Mouse (Mus musculus): ENCODE data around the gene Supt7l. TPM values are rescaled to one million over a fixed set of nuclear protein-coding genes. Genes with fewer than 3 reads are reported as not detected.

The Supt7l gene
- polyA plus RNA-seq (2017; shearing (Covaris generic)), result 10 to 100 TPM; 27.0 to 33.5 TPM

DNA sequence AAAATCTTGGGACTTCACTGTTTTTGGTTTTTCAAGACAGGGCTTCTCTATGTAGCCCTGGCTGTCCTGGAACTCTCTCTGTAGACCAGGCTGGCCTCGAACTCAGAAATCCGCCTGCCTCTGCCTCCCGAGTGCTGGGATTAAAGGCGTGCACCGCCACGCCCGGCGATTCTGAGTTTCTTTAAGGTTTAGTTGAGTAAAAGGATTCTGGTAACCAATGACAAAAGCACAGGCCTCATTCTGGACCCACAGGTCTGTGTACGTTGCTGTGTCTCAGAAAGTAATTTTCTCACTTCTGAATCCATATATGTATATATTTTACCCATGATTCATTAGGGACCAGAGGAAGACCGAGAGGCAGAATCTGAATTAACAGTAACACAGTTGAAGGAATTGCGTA, at the start of gene Supt7l:
Gene Supt7l, minus strand, starts transcription at position 101 of the 400 bp plus-strand sequence.

DNA sequence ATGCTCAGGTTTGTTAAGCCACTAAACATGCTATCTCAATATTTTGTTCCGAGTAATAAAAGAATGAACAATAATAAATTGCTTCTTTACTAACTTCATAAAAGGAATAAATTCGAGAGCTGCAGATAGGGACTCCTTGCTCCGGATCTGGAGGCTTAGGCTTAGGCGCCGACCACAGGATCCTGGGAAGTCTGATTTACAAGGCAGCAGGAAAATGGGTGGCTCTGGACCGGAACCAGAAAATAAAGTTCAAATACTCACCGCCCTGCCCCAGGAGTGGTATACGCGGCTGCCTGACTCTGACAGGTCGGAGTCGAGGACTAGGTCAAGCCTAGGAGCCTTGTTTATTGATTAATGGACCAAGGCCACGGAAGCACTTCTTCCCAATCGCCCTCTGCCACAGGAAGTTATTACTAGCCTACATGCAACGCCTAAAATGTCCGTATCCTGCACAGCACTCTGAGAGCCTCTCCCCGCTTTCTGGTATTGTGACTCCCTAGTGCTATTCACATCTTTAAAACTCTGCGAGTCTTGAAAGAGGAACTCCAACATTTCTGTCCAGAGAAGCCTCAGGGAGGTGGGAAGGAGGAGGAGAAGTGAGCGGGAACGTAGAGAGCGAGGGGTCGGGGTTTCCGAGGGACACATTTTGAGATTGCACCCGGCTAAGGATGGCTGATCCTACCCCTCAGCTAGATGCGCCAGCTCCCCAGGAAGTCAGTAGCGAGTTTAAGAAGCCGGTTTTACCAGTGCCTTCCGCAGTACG, 1.1 kb downstream of the Supt7l start, which contains the start of gene Slc4a1ap:
Gene Slc4a1ap, plus strand, starts transcription at position 642 of the 763 bp plus-strand sequence.

DNA sequence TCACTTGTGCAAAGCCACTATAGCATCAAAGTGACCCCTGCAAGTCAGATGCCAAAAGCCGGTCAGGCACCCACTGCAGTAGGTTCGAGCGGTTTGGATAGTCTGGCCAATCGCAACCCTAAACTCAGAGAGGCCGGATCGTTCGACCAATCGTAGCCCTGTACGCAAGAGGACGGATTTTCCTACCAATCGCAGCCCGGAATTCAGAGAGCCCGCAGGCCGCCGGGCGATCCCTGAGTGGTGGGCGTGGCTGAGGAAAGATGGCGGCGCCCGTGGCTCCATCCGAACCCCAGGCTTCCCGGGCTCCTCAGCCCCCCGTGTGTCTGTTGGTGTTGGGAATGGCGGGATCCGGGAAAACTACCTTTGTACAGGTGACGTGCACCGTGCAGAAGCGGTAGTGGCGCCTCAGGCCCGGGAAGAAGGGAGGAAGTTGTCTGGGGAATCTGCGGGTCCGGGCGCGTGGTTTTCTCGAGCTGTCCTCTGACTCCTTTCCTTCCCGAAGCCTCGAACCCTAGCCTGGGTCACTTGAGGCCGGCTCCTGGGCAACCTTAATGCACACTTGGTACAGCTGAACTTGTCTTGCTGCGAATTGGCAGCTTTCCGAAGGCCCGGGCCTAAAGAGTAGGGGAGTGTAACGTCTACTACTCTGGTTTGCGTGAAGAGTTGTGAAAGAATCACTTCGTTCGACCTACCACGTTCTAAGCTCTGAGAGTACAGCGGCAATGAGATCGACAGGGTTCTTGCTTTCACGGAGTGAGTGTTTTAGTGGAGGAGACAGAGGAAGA, 32.9 kb downstream of the Supt7l start, which contains the start of gene Gpn1:
Gene Gpn1, plus strand, starts transcription at position 229 of the 785 bp plus-strand sequence.

DNA sequence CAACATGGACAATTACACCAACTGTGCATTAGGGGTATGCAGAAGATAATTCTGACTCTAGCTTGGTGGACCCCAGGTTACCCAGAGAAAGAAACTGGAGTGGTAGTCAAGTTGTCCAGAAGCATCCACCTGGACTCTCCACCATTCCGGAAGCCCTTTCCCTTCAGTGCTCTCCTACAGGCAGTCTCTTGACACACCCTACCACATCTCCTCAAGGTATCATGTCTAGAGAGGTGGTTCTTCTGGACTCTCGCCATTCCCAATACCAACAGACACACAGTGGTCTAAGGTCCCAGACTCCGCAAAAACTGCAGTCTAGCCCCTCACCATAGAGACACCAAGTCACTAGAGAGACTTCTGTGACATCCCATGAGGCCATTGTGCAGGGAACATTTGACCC, 42.2 kb downstream of the Supt7l start, which contains the start of gene 4930548H24Rik:
Gene 4930548H24Rik, plus strand, starts transcription at position 301 of the 400 bp plus-strand sequence.

Other genes with a start within 250 kb of the Supt7l start
- 10 to 100 TPM in 1 of 2 experiments, 1 to 10 TPM in 1; 6.7 to 10.3 TPM for gene Ift172, start 236.7 kb downstream of the Supt7l start, polyA plus RNA-seq (2017; shearing (Covaris generic))
- under 1 TPM; 0.16 to 0.71 TPM for gene Fndc4, start 231.7 kb downstream of the Supt7l start, polyA plus RNA-seq (2017; shearing (Covaris generic))
- under 1 TPM; 0.07 to 0.99 TPM for gene Gckr, start 230.4 kb downstream of the Supt7l start, polyA plus RNA-seq (2017; shearing (Covaris generic))
- 10 to 100 TPM; 53.9 to 61.7 TPM for gene Zfp512, start 75.4 kb downstream of the Supt7l start, polyA plus RNA-seq (2017; shearing (Covaris generic))
- 1 to 10 TPM in 1 of 2 experiments, under 1 TPM in 1; 0.35 to 2.4 TPM for gene 4930548H24Rik, start 42.1 kb downstream of the Supt7l start, polyA plus RNA-seq (2017; shearing (Covaris generic))
- gene Gpn1, start 33.1 kb downstream of the Supt7l start, polyA plus RNA-seq (2017; shearing (Covaris generic)), result 10 to 100 TPM; 32.8 to 48.0 TPM
- gene Slc4a1ap, start 812 bp downstream of the Supt7l start, polyA plus RNA-seq (2017; shearing (Covaris generic)), result 10 to 100 TPM; 51.0 to 58.9 TPM
- gene Mrpl33, start 69.1 kb upstream of the Supt7l start, polyA plus RNA-seq (2017; shearing (Covaris generic)), result 100 to 1,000 TPM; 201 to 233 TPM
- 10 to 100 TPM; 14.6 to 19.4 TPM for gene Rbks, start 169.8 kb upstream of the Supt7l start, polyA plus RNA-seq (2017; shearing (Covaris generic))
- gene Babam2, start 169.9 kb upstream of the Supt7l start, polyA plus RNA-seq (2017; shearing (Covaris generic)), result 10 to 100 TPM; 37.7 to 51.3 TPM